Mouse (Mus musculus): ENCODE measurements around the gene Sycp3. TPM values are rescaled to one million over a fixed set of nuclear protein-coding genes. Genes with fewer than 3 reads are reported as not detected.
"Not testable (repeated sequence)": the region's sequence is repeated elsewhere in the genome, so short reads cannot be mapped to it uniquely, and the experiment has no call there.

Gene Sycp3
- polyA plus RNA-seq, 2 experiments, result 0.10 TPM; not detected in 1

GRCm38 (mm10) chr10:88451221-88451620 lies 8.1 kb upstream of the Sycp3 start:
- WGBS, result 77% methylated on average over 2 of the region's 2 CpGs
- ATAC-seq (ENCODE audit: low FRiP score, low read depth), result no peak
- Histone ChIP-seq H3K4me3 (replicated peaks; ENCODE audit: low read length) (no peak overlapping the region), H3K9ac (ENCODE audit: low read depth, low read length, severe bottlenecking) (no peak overlapping the region), H3K27ac (replicated peaks; ENCODE audit: low read depth, low read length) (no peak overlapping the region), H3K27me3 (ENCODE audit: control insufficient read depth, insufficient read depth, low read length) (no peaks in the 10 kb centered on the region), H3K4me1 (ENCODE audit: control insufficient read depth, insufficient read depth, low read length) (no peaks in the 10 kb centered on the region), H3K36me3 (ENCODE audit: control insufficient read depth, insufficient read depth, low read length) (peaks cover 3% of the 10 kb centered on the region; the same call in 1 of the 2 replicates), H3K9me3 (ENCODE audit: control insufficient read depth, low read length) (no peaks in the 10 kb centered on the region), H3K4me2 (replicated peaks; ENCODE audit: low read depth, low read length, severe bottlenecking) (no peak overlapping the region)
- peak; percentile 9 for DNase-seq (ENCODE audit: low spot score)
- TF ChIP-seq POLR2A (IDR thresholded peaks at IDR 0.05; ENCODE audit: borderline replicate concordance, extremely low read depth, insufficient read depth, insufficient read length), result no peak

- no peaks in the 10 kb centered on the region for H3K4me1 ChIP-seq (ENCODE audit: control insufficient read depth, insufficient read depth, low read length)
- ATAC-seq (ENCODE audit: low FRiP score, low read depth) (no peak), DNase-seq (ENCODE audit: low spot score) (no peak)
- H3K4me3 ChIP-seq (replicated peaks; ENCODE audit: low read length), result no peak overlapping the region
- no peaks in the 10 kb centered on the region for H3K36me3 ChIP-seq (ENCODE audit: control insufficient read depth, insufficient read depth, low read length)
- no peak for TF ChIP-seq POLR2A (IDR thresholded peaks at IDR 0.05; ENCODE audit: borderline replicate concordance, extremely low read depth, insufficient read depth, insufficient read length)
- H3K9me3 ChIP-seq (ENCODE audit: control insufficient read depth, low read length), result no peaks in the 10 kb centered on the region
- no peak overlapping the region for H3K4me2 ChIP-seq (replicated peaks; ENCODE audit: low read depth, low read length, severe bottlenecking)
- H3K9ac ChIP-seq (ENCODE audit: low read depth, low read length, severe bottlenecking), result no peak overlapping the region
- WGBS, result 87% methylated on average over 6 of the region's 6 CpGs
- no peak overlapping the region for H3K27ac ChIP-seq (replicated peaks; ENCODE audit: low read depth, low read length)
- no peaks in the 10 kb centered on the region for H3K27me3 ChIP-seq (ENCODE audit: control insufficient read depth, insufficient read depth, low read length)
Measured at GRCm38 (mm10) chr10:88451990-88452389, 7.4 kb upstream of the Sycp3 start.

GRCm38 (mm10) chr10:88457816-88458215 lies 1.6 kb upstream of the Sycp3 start:
- DNase-seq (ENCODE audit: low spot score), result no peak
- Histone ChIP-seq H3K4me2 (replicated peaks; ENCODE audit: low read depth, low read length, severe bottlenecking) (no peak overlapping the region), H3K4me1 (ENCODE audit: control insufficient read depth, insufficient read depth, low read length) (no peaks in the 10 kb centered on the region), H3K36me3 (ENCODE audit: control insufficient read depth, insufficient read depth, low read length) (no peaks in the 10 kb centered on the region), H3K9ac (ENCODE audit: low read depth, low read length, severe bottlenecking) (no peak overlapping the region), H3K4me3 (replicated peaks; ENCODE audit: low read length) (no peak overlapping the region), H3K27me3 (ENCODE audit: control insufficient read depth, insufficient read depth, low read length) (no peaks in the 10 kb centered on the region), H3K27ac (replicated peaks; ENCODE audit: low read depth, low read length) (no peak overlapping the region), H3K9me3 (ENCODE audit: control insufficient read depth, low read length) (no peaks in the 10 kb centered on the region)
- no peak for TF ChIP-seq POLR2A (IDR thresholded peaks at IDR 0.05; ENCODE audit: borderline replicate concordance, extremely low read depth, insufficient read depth, insufficient read length)
- 30% methylated on average over 6 of the region's 6 CpGs for WGBS
- ATAC-seq (ENCODE audit: low FRiP score, low read depth), result no peak; the same call in 1 of the 2 replicates

GRCm38 (mm10) chr10:88460122-88460820 lies 902 bp downstream of the Sycp3 start:
- Histone ChIP-seq H3K36me3 (ENCODE audit: control insufficient read depth, insufficient read depth, low read length) (no peaks in the 10 kb centered on the region), H3K4me2 (replicated peaks; ENCODE audit: low read depth, low read length, severe bottlenecking) (no peak overlapping the region), H3K4me3 (replicated peaks; ENCODE audit: low read length) (no peak overlapping the region), H3K27me3 (ENCODE audit: control insufficient read depth, insufficient read depth, low read length) (no peaks in the 10 kb centered on the region), H3K27ac (replicated peaks; ENCODE audit: low read depth, low read length) (no peak overlapping the region), H3K4me1 (ENCODE audit: control insufficient read depth, insufficient read depth, low read length) (no peaks in the 10 kb centered on the region), H3K9ac (ENCODE audit: low read depth, low read length, severe bottlenecking) (no peak overlapping the region), H3K9me3 (ENCODE audit: control insufficient read depth, low read length) (no peaks in the 10 kb centered on the region)
- WGBS, result 76% methylated on average over 18 of the region's 18 CpGs
- ATAC-seq (ENCODE audit: low FRiP score, low read depth), result no peak
- DNase-seq (ENCODE audit: low spot score), result no peak
- no peak for TF ChIP-seq POLR2A (IDR thresholded peaks at IDR 0.05; ENCODE audit: borderline replicate concordance, extremely low read depth, insufficient read depth, insufficient read length)

- H3K36me3 ChIP-seq (ENCODE audit: control insufficient read depth, insufficient read depth, low read length); ATAC-seq (ENCODE audit: low FRiP score, low read depth); H3K4me3 ChIP-seq (replicated peaks; ENCODE audit: low read length); H3K27ac ChIP-seq (replicated peaks; ENCODE audit: low read depth, low read length); DNase-seq (ENCODE audit: low spot score); H3K9ac ChIP-seq (ENCODE audit: low read depth, low read length, severe bottlenecking); H3K27me3 ChIP-seq (ENCODE audit: control insufficient read depth, insufficient read depth, low read length); H3K4me1 ChIP-seq (ENCODE audit: control insufficient read depth, insufficient read depth, low read length); H3K4me2 ChIP-seq (replicated peaks; ENCODE audit: low read depth, low read length, severe bottlenecking); H3K9me3 ChIP-seq (ENCODE audit: control insufficient read depth, low read length): not testable (repeated sequence)
- 87% methylated on average over 10 of the region's 10 CpGs for WGBS
Measured at GRCm38 (mm10) chr10:88482866-88483265, 23.5 kb downstream of the Sycp3 start.
